Mouse (Mus musculus): Measurements from ENCODE around the gene Gm9112. TPM values are rescaled to one million over a fixed set of nuclear protein-coding genes. Genes with fewer than 3 reads are reported as not detected.

The Gm9112 gene
- not detected in 2 replicates for polyA plus RNA-seq (2012)

DNA sequence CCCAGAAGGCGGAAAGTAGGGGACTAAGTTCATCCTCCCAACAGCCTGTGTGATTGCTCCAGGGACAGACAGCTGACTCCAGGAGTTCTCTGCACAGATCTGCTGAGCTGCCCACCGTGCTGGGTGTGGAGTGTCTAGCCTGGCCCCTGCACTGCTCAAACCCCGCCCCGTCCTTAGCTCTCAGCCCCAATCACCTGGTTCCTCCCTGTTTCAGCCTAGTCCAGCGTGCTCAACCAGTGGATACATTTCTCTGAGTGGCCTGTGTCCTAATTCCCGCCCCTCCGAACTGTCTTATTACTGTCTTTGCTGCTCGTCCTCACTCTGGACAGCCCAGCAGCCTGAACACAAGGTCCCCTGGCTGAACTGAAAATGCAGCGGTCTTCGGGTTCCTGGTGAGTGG lies at the start of gene Gm9112, which contains the start of gene Dmrtc1b:
TSS of gene Gm9112 (minus strand) at position 101 of the 400 bp plus-strand sequence.
TSS of gene Dmrtc1b (plus strand) at position 331 of the 400 bp plus-strand sequence.

DNA sequence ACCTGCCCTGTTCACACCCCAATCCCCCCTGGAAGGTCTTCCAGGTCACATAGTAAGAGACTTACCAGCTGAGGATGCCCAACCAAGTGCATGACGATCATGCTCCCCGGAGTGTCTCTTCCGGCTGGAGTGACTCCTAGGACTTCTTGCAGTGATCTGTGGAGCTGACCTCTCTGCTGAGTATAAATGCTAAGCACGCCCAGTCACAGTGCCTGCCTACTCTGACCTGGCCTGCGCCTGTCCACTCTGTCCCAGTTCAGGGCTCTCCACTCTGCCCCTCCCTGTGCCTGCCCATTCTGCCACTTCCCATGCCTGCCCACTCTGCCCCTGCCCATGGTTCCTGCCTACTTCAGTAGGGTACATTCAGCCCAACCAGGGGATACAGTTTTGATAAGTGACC lies 20.6 kb downstream of the Gm9112 start, which contains the start of gene Gm3880:
TSS of gene Gm3880 (minus strand) at position 101 of the 400 bp plus-strand sequence.

Other genes with a start within 250 kb of the Gm9112 start
- gene Hdac8, start 202.3 kb downstream of the Gm9112 start, polyA plus RNA-seq (2012) = 5.6 and 9.8 TPM in 2 replicates
- 1.2 TPM in 2 replicates for gene Phka1, start 63.4 kb downstream of the Gm9112 start, polyA plus RNA-seq (2012)
- gene Gm3880, start 20.7 kb downstream of the Gm9112 start, polyA plus RNA-seq (2012) = not detected in 2 replicates
- not detected in 2 replicates for gene Dmrtc1b, start 230 bp upstream of the Gm9112 start, polyA plus RNA-seq (2012)
- not detected in 2 replicates for gene Dmrtc1c1, start 95.3 kb upstream of the Gm9112 start, polyA plus RNA-seq (2012)
- not detected in 2 replicates for gene Dmrtc1c2, start 147.0 kb upstream of the Gm9112 start, polyA plus RNA-seq (2012)
- not detected in 2 replicates for gene 1700031F05Rik, start 160.3 kb upstream of the Gm9112 start, polyA plus RNA-seq (2012)
- not detected in 2 replicates for gene Dmrtc1a, start 201.1 kb upstream of the Gm9112 start, polyA plus RNA-seq (2012)
- gene 1700011M02Rik, start 201.3 kb upstream of the Gm9112 start, polyA plus RNA-seq (2012) = not detected in 2 replicates
- not detected in 2 replicates for gene 1700018G05Rik, start 220.7 kb upstream of the Gm9112 start, polyA plus RNA-seq (2012)